Mouse (Mus musculus) embryonic facial prominence, embryonic 10.5 days (tissue): Measurements from ENCODE around the gene Ptprcap. TPM values are rescaled to one million over a fixed set of nuclear protein-coding genes. Genes with fewer than 3 reads are reported as not detected.
"Not testable (repeated sequence)": the region's sequence is repeated elsewhere in the genome, so short reads cannot be mapped to it uniquely, and the experiment has no call there.

Experiments
- DNase-seq: peaks from one replicate; pipeline ENCODE4 v3.0.0-alpha.2; 2017; ENCODE audit warnings: low spot score
- H3K27ac ChIP-seq: fragments of 300-500 bp; sonication (generic); replicated peaks from 2 replicates; pipeline ENCODE4 v1.5.1; 2016; ENCODE audit warnings: mild to moderate bottlenecking
- H3K27me3 ChIP-seq: fragments of 300-500 bp; sonication (generic); replicated peaks from 2 replicates; pipeline ENCODE4 v1.6.1; 2016; ENCODE audit warnings: low read depth, mild to moderate bottlenecking; ENCODE audit not compliant: poor library complexity, severe bottlenecking
- H3K36me3 ChIP-seq: fragments of 300-500 bp; sonication (generic); replicated peaks from 2 replicates; pipeline ENCODE4 v1.6.1; 2016; ENCODE audit warnings: mild to moderate bottlenecking, moderate library complexity
- H3K4me1 ChIP-seq: fragments of 300-500 bp; sonication (generic); 2 replicates; pipeline ENCODE4 v1.6.1; 2016
- H3K4me3 ChIP-seq: fragments of 300-500 bp; sonication (generic); 2 replicates; pipeline ENCODE4 v1.5.1; 2016; ENCODE audit warnings: mild to moderate bottlenecking, moderate library complexity
- H3K9me3 ChIP-seq: fragments of 300-500 bp; sonication (generic); 2 replicates; pipeline ENCODE4 v1.6.1; 2016; ENCODE audit warnings: mild to moderate bottlenecking
- WGBS: fragments of 180-500 bp; shearing (Covaris S2); methylation state at CpG from one replicate; pipeline ENCODE4 v1.1.7; 2016; 5-methylcytosine and 5-hydroxymethylcytosine counted together
- polyA plus RNA-seq: library from polyadenylated mRNA; unstranded; fragments of >200 nt; fragmentation: Nextera tagmentation; extraction: Ambion mirVana; gene quantifications from 2 replicates; pipeline ENCODE4 v1.2.1, GENCODE M21; 2016

The Ptprcap gene
- polyA plus RNA-seq, 1 experiment from 2014 or later, result not detected

DNA sequence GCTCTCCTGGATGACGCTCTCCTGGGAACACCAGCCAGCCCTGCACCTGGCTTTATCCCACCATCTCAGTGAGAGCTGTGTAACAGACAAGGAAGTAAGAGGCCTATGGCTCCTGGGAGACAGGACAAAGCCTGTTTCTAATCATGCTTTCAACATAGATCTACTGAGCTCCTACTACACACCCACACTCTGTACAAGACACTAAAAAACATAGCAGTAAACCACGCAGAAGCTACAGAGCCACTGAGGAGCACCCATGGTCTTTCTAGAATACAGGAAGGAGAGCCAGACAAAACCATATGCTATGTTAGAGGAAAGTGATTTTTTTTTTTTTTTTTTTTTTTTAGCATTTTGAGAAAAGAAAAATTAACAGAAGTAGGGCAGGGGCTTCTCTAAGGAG lies 35.1 kb upstream of the Ptprcap start:
- no peak overlapping the region for H3K27ac ChIP-seq
- no peak overlapping the region for H3K4me3 ChIP-seq
- WGBS, result 95% methylated on average over 2 of the region's 2 CpGs
- peaks cover 54% of the 10 kb centered on the region for H3K36me3 ChIP-seq
- H3K9me3 ChIP-seq, result no peaks in the 10 kb centered on the region
- no peak for DNase-seq
- H3K4me1 ChIP-seq, result peaks cover 26% of the 10 kb centered on the region
- no peaks in the 10 kb centered on the region for H3K27me3 ChIP-seq

DNA sequence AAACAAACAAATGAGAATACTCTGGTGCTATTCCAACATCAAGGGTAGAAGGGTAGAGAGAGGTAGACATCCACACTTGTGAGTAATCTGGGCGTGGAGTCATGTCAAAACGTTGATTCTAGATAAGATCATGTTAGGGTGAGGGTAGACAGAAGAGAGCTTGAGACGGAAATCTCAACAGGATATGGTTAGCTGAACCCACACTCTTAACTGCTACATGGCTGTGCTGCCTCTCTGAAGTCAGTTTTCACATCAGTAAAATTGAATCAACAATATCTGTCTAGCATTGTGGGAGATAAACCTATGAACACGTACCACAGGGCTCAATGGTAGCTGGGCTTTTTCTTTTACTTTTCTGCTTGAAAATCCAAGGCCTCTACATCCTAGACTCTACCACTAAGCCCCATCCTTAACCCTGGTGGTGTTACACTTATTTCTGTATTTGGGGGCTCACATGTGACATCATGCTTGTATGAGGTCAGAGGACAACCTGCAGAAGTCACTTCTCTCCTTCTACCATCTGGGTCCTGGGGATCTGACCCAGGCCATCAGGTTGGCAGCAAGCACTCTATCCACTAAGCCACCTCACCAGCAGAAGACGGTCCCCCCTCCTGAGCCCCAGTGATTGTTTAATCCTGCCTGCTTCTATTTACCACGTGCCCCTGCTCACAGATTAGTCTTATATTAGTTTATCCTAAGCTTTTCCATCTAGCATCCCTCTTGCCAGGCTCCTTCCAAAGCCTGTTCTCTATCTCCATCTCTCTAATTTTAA lies 33.5 kb upstream of the Ptprcap start:
- WGBS, result 88% methylated on average over 6 of the region's 6 CpGs
- no peaks in the 10 kb centered on the region for H3K27me3 ChIP-seq
- H3K9me3 ChIP-seq, result no peaks in the 10 kb centered on the region
- no peak for DNase-seq
- H3K27ac ChIP-seq, result no peak overlapping the region
- H3K4me1 ChIP-seq, result peaks cover 19% of the 10 kb centered on the region
- peaks cover 38% of the 10 kb centered on the region for H3K36me3 ChIP-seq
- H3K4me3 ChIP-seq, result peak overlapping the region; percentile 63; the same call in 1 of the 2 replicates

DNA sequence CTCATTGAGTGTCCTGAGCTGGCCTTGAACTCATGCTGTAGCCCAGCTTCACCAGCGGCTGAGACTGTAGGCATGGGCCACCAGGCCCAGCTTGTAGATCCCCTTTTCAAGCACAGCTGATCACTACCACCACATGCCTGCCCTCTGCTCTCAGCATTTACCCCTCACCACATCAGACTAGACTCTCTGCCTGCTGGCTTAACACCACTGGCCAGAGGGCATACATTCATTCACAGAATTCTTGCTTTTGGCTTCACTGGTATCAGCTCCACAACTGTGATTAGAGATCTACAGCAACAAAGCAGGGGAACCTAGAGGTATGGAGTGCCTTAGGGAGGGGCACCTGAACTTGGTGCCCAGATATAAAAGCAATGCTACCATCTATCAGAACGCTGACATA lies 32.9 kb upstream of the Ptprcap start:
- Histone ChIP-seq H3K36me3 (peaks cover 32% of the 10 kb centered on the region), H3K4me3 (peak overlapping the region; percentile 63), H3K27me3 (no peaks in the 10 kb centered on the region), H3K27ac (no peak overlapping the region), H3K4me1 (peaks cover 24% of the 10 kb centered on the region), H3K9me3 (no peaks in the 10 kb centered on the region)
- DNase-seq, result no peak
- WGBS, result 96% methylated on average over 2 of the region's 2 CpGs

DNA sequence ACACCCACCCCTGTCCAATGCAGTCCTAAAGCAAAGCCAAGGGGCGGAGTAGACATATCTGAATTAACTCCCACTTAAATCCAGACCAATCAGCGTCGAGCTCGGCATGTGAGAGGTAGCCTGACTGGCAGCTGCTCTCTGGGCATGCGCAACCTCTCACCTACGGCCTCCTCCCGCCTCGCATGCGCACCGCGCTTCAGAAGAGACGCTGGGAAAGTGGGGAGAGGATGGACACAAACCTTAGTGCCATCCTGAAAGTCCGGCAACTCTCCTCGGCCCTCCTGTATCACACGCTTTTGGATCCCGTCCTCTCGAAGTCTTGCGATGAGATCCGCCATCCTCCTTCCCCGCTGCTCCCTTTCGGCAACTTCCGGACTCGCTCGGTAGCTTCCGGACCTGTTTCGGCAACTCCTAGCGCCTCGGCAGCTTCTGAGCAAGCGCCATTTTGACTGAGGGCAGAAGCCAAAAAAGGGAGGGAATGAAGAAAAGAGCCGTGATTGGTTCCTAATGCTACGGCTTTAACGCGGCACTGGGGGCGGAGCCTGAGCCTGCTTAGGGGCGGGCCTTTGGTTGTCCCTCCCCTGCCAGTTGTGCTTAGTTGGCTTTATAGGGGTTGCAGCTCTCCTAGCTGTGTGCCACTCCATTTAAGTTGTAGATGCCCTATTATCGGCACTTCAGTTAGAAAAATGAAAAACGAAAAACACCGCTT lies 32.2 kb upstream of the Ptprcap start:
- Histone ChIP-seq H3K27me3 (no peaks in the 10 kb centered on the region), H3K27ac (peak overlapping the region; percentile 92), H3K4me3 (peak overlapping the region; percentile 63), H3K4me1 (peaks cover 28% of the 10 kb centered on the region), H3K9me3 (no peaks in the 10 kb centered on the region), H3K36me3 (peaks cover 25% of the 10 kb centered on the region)
- 3% methylated on average over 38 of the region's 38 CpGs for WGBS
- peak; percentile 96 for DNase-seq

DNA sequence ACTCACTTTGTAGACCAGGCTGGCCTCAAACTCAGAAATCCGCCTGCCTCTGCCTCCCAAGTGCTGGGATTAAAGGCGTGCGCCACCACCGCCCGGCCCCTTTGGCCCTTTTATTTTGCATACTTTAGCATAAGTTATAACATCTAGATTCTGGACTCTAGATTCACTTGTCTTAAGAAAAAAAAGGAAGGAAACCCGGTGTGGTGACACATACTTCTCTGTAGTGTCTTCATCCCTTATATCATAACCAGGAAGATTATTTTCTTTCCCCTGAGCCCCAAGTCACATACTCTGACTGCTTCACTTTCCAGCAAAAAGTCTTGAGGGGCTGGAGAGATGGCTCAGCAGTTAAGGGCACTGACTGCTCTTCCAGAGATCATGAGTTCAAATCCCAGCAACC lies 31.5 kb upstream of the Ptprcap start:
- H3K9me3 ChIP-seq, H3K27me3 ChIP-seq, DNase-seq: not testable (repeated sequence)
- Histone ChIP-seq H3K4me3 (peak overlapping the region; percentile 63; the same call in 1 of the 2 replicates), H3K27ac (peak overlapping the region; percentile 92; the same call in 1 of the 2 replicates), H3K4me1 (peaks cover 35% of the 10 kb centered on the region), H3K36me3 (peaks cover 18% of the 10 kb centered on the region)
- WGBS, result 59% methylated on average over 6 of the region's 6 CpGs

DNA sequence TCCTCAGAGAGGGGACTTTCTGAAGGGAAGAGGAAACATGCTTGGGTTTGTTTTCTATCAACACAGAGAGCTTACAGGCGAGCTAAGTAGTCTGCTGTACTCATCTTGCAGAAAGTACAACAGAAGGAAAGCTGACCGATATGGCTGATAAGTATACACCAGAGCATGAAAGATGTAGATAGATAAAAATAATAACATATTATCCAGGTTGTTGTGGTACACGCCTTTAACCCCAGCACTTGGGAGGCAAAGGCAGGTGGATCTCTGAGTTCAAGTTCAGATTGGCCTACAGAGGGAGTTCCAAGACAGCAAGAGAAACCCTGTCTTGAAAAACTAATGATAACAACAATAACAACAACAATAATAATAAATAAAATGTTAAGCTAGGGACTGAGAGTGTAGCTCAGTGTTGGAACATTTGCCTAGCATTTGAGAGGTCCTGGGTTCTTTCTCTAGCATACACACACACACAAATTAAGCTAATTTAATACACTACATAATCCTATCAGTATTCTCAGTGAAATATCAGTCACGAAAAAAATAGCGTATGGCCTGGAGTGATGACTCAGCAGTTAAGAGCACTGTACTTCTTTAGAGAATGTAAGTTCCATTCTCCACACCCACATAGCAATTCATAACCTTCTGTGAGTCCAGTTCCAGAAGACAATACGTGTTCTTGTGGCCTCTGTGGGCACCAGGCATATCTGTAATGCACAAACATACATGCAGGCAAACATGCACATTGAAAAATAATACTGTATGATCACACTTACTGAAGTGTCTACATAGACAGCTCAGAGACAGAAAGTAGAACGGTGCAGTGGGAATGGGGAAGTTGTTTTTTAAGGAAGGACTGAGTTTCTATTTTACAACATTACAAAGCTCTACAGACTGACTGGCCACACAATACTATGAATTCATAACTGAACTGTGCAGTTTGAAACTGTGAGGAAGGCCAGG lies 30.7 kb upstream of the Ptprcap start:
- H3K27me3 ChIP-seq, result no peaks in the 10 kb centered on the region
- H3K4me1 ChIP-seq, result peaks cover 42% of the 10 kb centered on the region
- no peak for DNase-seq
- no peak overlapping the region for H3K4me3 ChIP-seq
- no peaks in the 10 kb centered on the region for H3K9me3 ChIP-seq
- H3K36me3 ChIP-seq, result peaks cover 15% of the 10 kb centered on the region
- H3K27ac ChIP-seq, result no peak overlapping the region
- 84% methylated on average over 7 of the region's 7 CpGs for WGBS

DNA sequence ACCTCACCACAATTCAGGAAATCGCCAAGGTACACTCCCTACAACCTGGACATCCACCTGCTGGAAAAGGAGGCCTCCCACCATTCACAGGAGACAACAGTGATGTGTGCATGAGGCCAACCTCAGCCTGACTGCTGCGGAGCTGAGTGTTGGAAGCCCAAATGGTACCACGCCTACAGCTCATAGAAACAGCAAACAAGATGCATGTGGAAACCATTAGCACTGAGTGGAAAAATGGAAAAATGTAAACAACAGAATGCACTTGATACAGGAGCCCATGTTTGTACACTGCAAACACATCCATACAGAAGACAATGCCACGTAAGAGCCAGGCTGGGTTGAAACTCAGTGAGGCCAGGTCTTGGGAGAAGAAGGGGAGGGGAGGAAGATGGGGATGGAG lies 29.0 kb upstream of the Ptprcap start:
- H3K27ac ChIP-seq, result no peak overlapping the region

DNA sequence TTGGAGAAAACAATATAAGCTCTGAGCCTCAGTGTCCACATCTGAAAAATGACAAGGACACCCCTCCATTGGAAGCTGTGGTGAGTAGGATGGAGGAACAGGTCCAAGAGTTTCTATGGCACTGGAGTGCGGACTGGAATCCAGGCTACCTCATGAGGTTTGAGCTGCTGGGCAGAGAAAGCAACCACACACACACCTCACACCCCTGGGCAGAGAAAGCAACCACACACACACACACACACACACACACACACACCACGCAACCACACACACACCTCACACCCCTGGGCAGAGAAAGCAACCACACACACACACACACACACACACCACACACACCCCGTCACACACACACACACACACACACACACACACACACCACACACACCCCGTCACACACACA lies 28.1 kb upstream of the Ptprcap start:
- H3K36me3 ChIP-seq, result peaks cover 30% of the 10 kb centered on the region
- H3K4me3 ChIP-seq, result peak overlapping the region; percentile 74
- WGBS, result 20% methylated on average over 4 of the region's 4 CpGs
- peak; percentile 17 for DNase-seq
- H3K27ac ChIP-seq, result peak overlapping the region; percentile 86
- peaks cover 39% of the 10 kb centered on the region for H3K4me1 ChIP-seq
- H3K9me3 ChIP-seq, H3K27me3 ChIP-seq: not testable (repeated sequence)

More for the DNA sequence above, 29.0 kb upstream of the Ptprcap start:
- 77% methylated on average over 4 of the region's 4 CpGs for WGBS
- DNase-seq, result no peak
- Histone ChIP-seq H3K27me3 (no peaks in the 10 kb centered on the region), H3K9me3 (no peaks in the 10 kb centered on the region), H3K4me3 (no peak overlapping the region), H3K36me3 (peaks cover 22% of the 10 kb centered on the region), H3K4me1 (peaks cover 43% of the 10 kb centered on the region)

DNA sequence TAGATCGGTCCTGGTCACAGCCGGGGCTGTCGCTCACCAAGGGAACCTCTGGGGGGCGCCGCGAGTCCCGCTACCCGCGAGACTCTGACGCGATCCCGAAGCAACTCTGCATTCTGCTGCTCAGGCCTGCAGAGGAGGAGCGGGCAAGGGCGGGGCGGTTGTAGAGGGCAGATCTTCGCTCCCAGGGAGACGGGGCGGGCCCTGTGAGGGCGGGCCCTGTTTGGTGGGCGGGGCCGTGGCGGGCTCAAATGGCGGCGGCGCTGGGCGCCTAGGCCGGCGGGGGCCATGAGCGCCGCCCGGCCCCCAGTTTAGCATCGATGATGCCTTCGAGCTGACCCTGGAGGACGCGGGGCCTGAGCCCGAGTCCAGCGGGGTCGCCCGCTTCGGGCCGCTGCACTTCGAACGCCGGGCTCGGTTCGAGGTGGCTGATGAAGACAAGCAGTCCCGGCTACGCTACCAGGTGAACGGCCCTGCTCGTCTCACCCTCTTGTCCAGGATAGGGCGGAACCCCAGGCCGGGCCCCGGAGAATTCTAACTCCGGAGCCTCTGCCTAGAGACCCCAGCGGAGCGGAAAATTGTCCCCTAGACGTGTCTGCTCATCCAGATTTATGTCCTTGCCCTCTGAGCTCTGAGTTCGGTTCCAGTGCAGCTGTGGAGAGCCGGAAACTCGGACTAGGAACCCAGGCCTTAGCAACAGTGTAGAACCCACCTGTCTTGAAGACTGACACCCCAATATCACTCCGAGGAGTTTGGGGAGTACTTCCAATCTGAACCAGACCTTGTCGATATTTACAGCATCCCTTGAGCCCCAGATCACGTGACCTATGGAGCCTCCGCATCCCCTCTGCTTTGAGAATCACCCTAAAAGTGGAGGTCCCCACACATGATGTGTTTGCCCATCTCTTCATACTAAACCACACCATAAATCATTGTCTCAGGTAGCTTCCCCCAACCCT lies 27.4 kb upstream of the Ptprcap start, which contains the start of gene Aip:
Gene Aip (minus strand): TSS at position 118 of the 956 bp plus-strand sequence.
- peaks cover 38% of the 10 kb centered on the region for H3K36me3 ChIP-seq
- peak within 1 kb of the TSS; percentile 74 for H3K4me3 ChIP-seq
- no peaks in the 10 kb centered on the region for H3K27me3 ChIP-seq
- peak; percentile 99 for DNase-seq
- WGBS, result 1% methylated on average over 64 of the region's 64 CpGs
- peak within 1 kb of the TSS; percentile 86 for H3K27ac ChIP-seq
- no peaks in the 10 kb centered on the region for H3K9me3 ChIP-seq
- peaks cover 32% of the 10 kb centered on the region for H3K4me1 ChIP-seq

DNA sequence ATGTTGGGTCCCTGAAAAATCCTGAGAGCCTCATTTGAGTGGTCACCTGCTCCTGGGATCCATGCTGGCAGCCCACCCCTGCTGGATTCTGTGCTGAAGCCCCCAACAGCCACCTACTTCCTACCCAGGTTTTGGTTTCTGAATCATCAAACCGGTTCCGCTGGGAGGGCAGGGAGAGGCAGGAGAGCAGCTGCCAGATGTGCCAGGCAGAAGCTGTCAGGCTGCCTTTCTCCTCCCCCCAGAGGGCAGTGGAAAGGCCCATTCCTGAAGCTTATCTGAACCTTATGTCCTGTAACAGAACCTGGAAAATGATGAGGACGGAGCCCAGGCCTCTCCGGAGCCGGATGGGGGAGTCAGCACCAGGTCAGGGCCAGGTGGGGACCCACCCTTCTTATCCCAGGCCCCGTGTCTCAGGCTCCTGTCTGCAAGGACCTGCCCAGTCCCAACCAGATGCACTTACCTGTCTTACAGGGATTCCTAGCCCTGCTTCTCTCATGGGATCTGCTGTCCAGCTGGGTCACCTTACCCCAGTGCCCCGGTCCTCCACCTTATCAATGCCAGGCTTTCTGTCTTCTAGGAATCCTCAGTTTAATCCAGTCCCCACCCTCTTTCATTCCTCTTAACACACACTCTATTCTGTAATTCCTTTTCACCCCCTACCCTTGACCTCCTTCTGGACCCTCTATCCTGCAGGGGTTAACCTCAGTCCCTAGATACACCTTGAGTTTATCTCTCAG lies 26.5 kb upstream of the Ptprcap start:
- peak; percentile 22 for DNase-seq
- H3K36me3 ChIP-seq, result peaks cover 47% of the 10 kb centered on the region
- H3K4me1 ChIP-seq, result peaks cover 31% of the 10 kb centered on the region
- 62% methylated on average over 7 of the region's 7 CpGs for WGBS
- peak overlapping the region; percentile 86; the same call in 1 of the 2 replicates for H3K27ac ChIP-seq
- H3K4me3 ChIP-seq, result peak overlapping the region; percentile 74
- no peaks in the 10 kb centered on the region for H3K9me3 ChIP-seq
- no peaks in the 10 kb centered on the region for H3K27me3 ChIP-seq

DNA sequence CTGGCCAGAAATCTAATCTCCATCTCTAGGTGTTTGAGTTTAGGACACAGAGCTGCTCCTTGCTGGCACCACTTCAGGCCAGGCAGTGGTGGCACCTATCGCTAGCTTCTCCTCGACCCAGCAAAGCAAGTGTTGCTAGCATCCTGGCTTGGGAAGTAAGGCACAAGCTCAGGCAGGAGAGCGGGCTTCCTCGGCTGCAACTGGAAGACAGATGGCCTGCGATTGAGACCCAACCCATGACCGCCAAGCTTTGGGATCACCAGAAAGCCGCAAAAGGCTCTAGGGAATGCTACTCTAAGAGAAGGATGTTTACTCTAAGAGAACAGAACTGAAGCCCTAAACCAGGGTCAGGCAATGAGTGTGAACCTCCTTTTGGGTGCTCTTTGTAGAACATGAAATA lies 23.9 kb upstream of the Ptprcap start:
- WGBS, result 93% methylated on average over 7 of the region's 7 CpGs
- H3K36me3 ChIP-seq, result peaks cover 65% of the 10 kb centered on the region
- H3K4me3 ChIP-seq, result no peak overlapping the region

More for the DNA sequence above, 23.9 kb upstream of the Ptprcap start:
- Histone ChIP-seq H3K27ac (no peak overlapping the region), H3K9me3 (no peaks in the 10 kb centered on the region), H3K27me3 (no peaks in the 10 kb centered on the region), H3K4me1 (peaks cover 28% of the 10 kb centered on the region)
- DNase-seq, result no peak
